In the genomic region with DNA sequence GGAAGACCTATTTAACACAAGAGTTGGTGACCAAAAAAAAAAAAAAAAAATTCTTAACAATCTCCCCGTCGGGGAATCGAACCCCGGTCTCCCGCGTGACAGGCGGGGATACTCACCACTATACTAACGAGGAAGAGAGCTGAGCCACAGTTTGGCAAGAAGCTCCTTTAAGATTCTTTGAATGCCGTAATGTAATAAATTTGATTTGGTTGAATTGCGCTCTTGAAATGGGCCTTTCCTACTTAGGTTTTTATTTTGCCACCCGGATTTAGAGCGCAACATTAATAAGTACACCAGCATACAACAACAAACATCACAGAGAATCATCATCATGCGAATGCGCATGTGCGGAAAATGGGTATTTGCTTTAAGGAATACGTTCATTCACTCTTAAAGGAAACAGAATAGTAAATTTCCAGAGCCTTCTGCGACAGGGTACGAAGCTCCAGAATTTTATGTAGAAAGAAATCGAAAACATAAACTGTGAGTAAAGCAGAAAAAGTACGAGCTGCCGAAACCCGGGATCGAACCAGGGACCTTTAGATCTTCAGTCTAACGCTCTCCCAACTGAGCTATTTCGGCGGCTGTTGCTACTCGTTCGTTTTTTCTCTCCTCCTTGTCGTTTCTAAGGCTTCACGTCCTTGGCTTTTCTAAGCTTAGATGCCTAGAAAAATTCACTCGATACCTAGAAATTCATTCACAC, we compare ENCODE assay signal across 8 mouse cellular contexts. TPM values are rescaled to one million over a fixed set of nuclear protein-coding genes. Genes with fewer than 3 reads are reported as not detected.
DNase-seq lines count a peak whose midpoint lies in the region; ATAC-seq and TF ChIP-seq lines count a peak whose summit lies in the region.

No protein-coding gene starts in this region.

- no peak for ATAC-seq in G1E (ENCODE audit: extremely low read depth, insufficient number of reproducible peaks, low FRiP score, poor library complexity, severe bottlenecking)
- peak; percentile 29 to 40; a peak in 3 of 4 replicates for ATAC-seq in hematopoietic stem cell, adult 5-6 weeks (replicated peaks in 1 of 2; ENCODE audit: insufficient read depth in 1 of 2, low FRiP score in 2 of 2, low TSS enrichment in 1 of 2, low read depth in 1 of 2, poor library complexity in 2 of 2, severe bottlenecking in 2 of 2)
- peak; percentile 63 for ATAC-seq in lung, embryonic 15.5 days (ENCODE audit: borderline replicate concordance, extremely low read depth, low FRiP score, low TSS enrichment)

- H3K4me2 ChIP-seq in lung, embryonic 15.5 days = peak overlapping the region; percentile 84

- peaks cover 11% of the 10 kb centered on the region for H3K27me3 ChIP-seq in G1E (ENCODE audit: insufficient read depth, low read length)
- no peaks in the 10 kb centered on the region for H3K27me3 ChIP-seq in cerebellum, adult 2 months (ENCODE audit: control insufficient read depth, insufficient read depth, low read length)
- H3K27me3 ChIP-seq in lung, embryonic 15.5 days = no peaks in the 10 kb centered on the region

- DNase-seq in G1E (ENCODE audit: low spot score) = no peak
- peak; percentile 82 to 90 for DNase-seq in cerebellum, adult 2 months
- DNase-seq in forelimb bud, embryonic 11.5 days (ENCODE audit: low read depth, low spot score) = peak; percentile 90
- DNase-seq in layer of hippocampus, adult 8-10 months (ENCODE audit: low spot score in 2 of 2) = peak; percentile 85 to 94
- DNase-seq in ovary, adult 18-20 months (ENCODE audit: low spot score) = peak; percentile 62
- DNase-seq in thymus, postnatal 0 days (ENCODE audit: low spot score) = peak; percentile 93

- no peak for TF ChIP-seq CTCF in G1E (IDR thresholded peaks at IDR 0.05; ENCODE audit: low read depth, low read length)
- no peak for TF ChIP-seq CTCF in cerebellum, adult 2 months (IDR thresholded peaks at IDR 0.05; ENCODE audit: borderline replicate concordance, insufficient read depth, low read depth, low read length)

- no peaks in the 10 kb centered on the region for H3K36me3 ChIP-seq in G1E (replicated peaks)
- no peaks in the 10 kb centered on the region for H3K36me3 ChIP-seq in lung, embryonic 15.5 days

- H3K4me1 ChIP-seq in G1E (ENCODE audit: insufficient read depth, low read depth, low read length) = peaks cover 65% of the 10 kb centered on the region
- H3K4me1 ChIP-seq in cerebellum, adult 2 months (ENCODE audit: control insufficient read depth, insufficient read depth, low read length) = peaks cover 3% of the 10 kb centered on the region; the same call in 1 of the 2 replicates
- peaks cover 29% of the 10 kb centered on the region for H3K4me1 ChIP-seq in lung, embryonic 15.5 days

- no peaks in the 10 kb centered on the region for H3K9me3 ChIP-seq in G1E (replicated peaks)
- no peaks in the 10 kb centered on the region for H3K9me3 ChIP-seq in lung, embryonic 15.5 days

- no peak for TF ChIP-seq POLR2A in cerebellum, adult 2 months (IDR thresholded peaks at IDR 0.05; ENCODE audit: borderline replicate concordance, insufficient read depth, low read length)

- peak overlapping the region; percentile 72 for H3K4me3 ChIP-seq in G1E (ENCODE audit: low read depth, low read length)
- H3K4me3 ChIP-seq in cerebellum, adult 2 months (replicated peaks; ENCODE audit: insufficient read depth, low read depth, low read length) = peak overlapping the region; percentile 77
- peak overlapping the region; percentile 53 for H3K4me3 ChIP-seq in lung, embryonic 15.5 days

- WGBS in cerebellum, adult 2 months = 4% methylated on average over 31 of the region's 31 CpGs
- under 1% methylated on average over 31 of the region's 31 CpGs for WGBS in lung, embryonic 15.5 days

- H3K9ac ChIP-seq in lung, embryonic 15.5 days = peak overlapping the region; percentile 53

- peak overlapping the region; percentile 80 for H3K27ac ChIP-seq in cerebellum, adult 2 months (ENCODE audit: insufficient read depth, low read length)
- peak overlapping the region; percentile 88 for H3K27ac ChIP-seq in lung, embryonic 15.5 days

RNA-seq across cellular contexts. Expression of gene Ubc, which starts 15.7 kb away (rescaled TPM):
- total RNA-seq in G1E (2014; fragmentation: Nextera tagmentation) (477 and 495 TPM in 2 replicates), G1E (2017) (212 and 267 TPM in 2 replicates)
- polyA plus RNA-seq in G1E (2012) = 28.0 and 92.4 TPM in 2 replicates
- 1,009 and 1,093 TPM in 2 replicates for polyA plus RNA-seq in cerebellum, adult 2 months (2012; rRNA removed)
- total RNA-seq in hematopoietic stem cell, adult 5-6 weeks (2017) = 339 and 386 TPM in 2 replicates
- 100 to 1,000 TPM; 769 to 857 (median 823) TPM for total RNA-seq in layer of hippocampus, adult 8-10 months (2022)
- polyA plus RNA-seq in lung, embryonic 15.5 days (2015; fragmentation: Nextera tagmentation; extraction: Ambion mirVana) = 1,173 and 1,218 TPM in 2 replicates
- 532 and 603 TPM in 2 replicates for polyA plus RNA-seq in thymus, postnatal 0 days (2015; fragmentation: Nextera tagmentation; extraction: Ambion mirVana)

RNA-seq across cellular contexts. Expression of gene Gm10382, which starts 16.6 kb away (rescaled TPM):
- not detected in 2 replicates for total RNA-seq in G1E (2014; fragmentation: Nextera tagmentation)
- total RNA-seq in G1E (2017) = not detected in 2 replicates
- polyA plus RNA-seq in G1E (2012) = 0.22 and 0.45 TPM in 2 replicates
- 0.28 and 0.41 TPM in 2 replicates for polyA plus RNA-seq in cerebellum, adult 2 months (2012; rRNA removed)
- 0.63 and 1.6 TPM in 2 replicates for total RNA-seq in hematopoietic stem cell, adult 5-6 weeks (2017)
- under 1 TPM in 2 of 4 experiments, not detected in 2; 0.27 to 0.72 TPM for total RNA-seq in layer of hippocampus, adult 8-10 months (2022)
- 0.56 and 0.73 TPM in 2 replicates for polyA plus RNA-seq in lung, embryonic 15.5 days (2015; fragmentation: Nextera tagmentation; extraction: Ambion mirVana)
- 0.44 and 0.74 TPM in 2 replicates for polyA plus RNA-seq in thymus, postnatal 0 days (2015; fragmentation: Nextera tagmentation; extraction: Ambion mirVana)

RNA-seq across cellular contexts. Expression of gene Dhx37, which starts 28.2 kb away (rescaled TPM):
- 29.0 and 30.3 TPM in 2 replicates for total RNA-seq in G1E (2014; fragmentation: Nextera tagmentation)
- 32.2 and 36.5 TPM in 2 replicates for total RNA-seq in G1E (2017)
- 112 and 117 TPM in 2 replicates for polyA plus RNA-seq in G1E (2012)
- polyA plus RNA-seq in cerebellum, adult 2 months (2012; rRNA removed) = 19.6 and 21.4 TPM in 2 replicates
- total RNA-seq in hematopoietic stem cell, adult 5-6 weeks (2017) = 65.8 and 87.1 TPM in 2 replicates
- 10 to 100 TPM; 13.2 to 13.5 (median 13.4) TPM for total RNA-seq in layer of hippocampus, adult 8-10 months (2022)
- polyA plus RNA-seq in lung, embryonic 15.5 days (2015; fragmentation: Nextera tagmentation; extraction: Ambion mirVana) = 9.9 and 11.7 TPM in 2 replicates
- 8.1 and 8.2 TPM in 2 replicates for polyA plus RNA-seq in thymus, postnatal 0 days (2015; fragmentation: Nextera tagmentation; extraction: Ambion mirVana)

RNA-seq across cellular contexts. Expression of gene Bri3bp, which starts 35.7 kb away (rescaled TPM):
- total RNA-seq in G1E (2014; fragmentation: Nextera tagmentation) (76.6 and 83.4 TPM in 2 replicates), G1E (2017) (13.5 and 14.6 TPM in 2 replicates)
- 50.1 and 51.7 TPM in 2 replicates for polyA plus RNA-seq in G1E (2012)
- 37.1 and 39.1 TPM in 2 replicates for polyA plus RNA-seq in cerebellum, adult 2 months (2012; rRNA removed)
- total RNA-seq in hematopoietic stem cell, adult 5-6 weeks (2017) = 23.0 and 25.6 TPM in 2 replicates
- 100 to 1,000 TPM in 2 of 4 experiments, 10 to 100 TPM in 2; 89.5 to 105 (median 95.6) TPM for total RNA-seq in layer of hippocampus, adult 8-10 months (2022)
- polyA plus RNA-seq in lung, embryonic 15.5 days (2015; fragmentation: Nextera tagmentation; extraction: Ambion mirVana) = 35.6 and 39.2 TPM in 2 replicates
- polyA plus RNA-seq in thymus, postnatal 0 days (2015; fragmentation: Nextera tagmentation; extraction: Ambion mirVana) = 37.3 and 42.5 TPM in 2 replicates
